Mouse (Mus musculus) retina, embryonic 14.5 days (tissue): ENCODE measurements around the gene AB124611.
"Not testable (repeated sequence)": the region's sequence is repeated elsewhere in the genome, so short reads cannot be mapped to it uniquely, and the experiment has no call there.

Source experiments
- DNase-seq: peaks from one replicate; pipeline ENCODE4 v3.0.0-alpha.2; 2015; ENCODE audit warnings: low spot score

Gene AB124611

DNA sequence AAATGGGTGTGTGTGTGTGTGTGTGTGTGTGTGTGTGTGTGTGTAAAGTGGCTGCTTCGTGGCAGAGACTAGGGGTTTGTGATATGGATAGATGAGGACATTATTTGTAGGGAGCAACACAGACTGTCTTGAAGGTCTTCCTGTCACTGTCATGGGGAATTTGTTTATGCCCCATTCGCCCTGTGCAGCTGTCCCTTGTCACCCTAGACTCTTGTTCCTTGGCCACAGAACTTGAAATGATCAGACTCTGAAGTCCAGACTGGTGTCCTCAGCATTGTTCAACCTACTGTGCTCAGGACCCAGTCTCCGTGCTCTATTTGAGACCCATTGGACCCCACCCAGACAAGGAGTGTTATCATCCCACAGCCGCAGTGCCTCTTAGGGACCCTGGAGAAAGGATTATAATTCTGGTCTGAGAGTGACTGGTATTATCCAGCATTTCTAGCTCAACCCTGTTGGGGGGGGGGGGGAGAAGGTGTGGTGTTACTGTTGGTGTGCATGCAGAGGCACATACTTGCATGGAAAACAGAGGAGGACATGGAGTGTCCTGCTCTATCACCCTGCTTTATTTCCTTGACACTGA, 39.1 kb downstream of the AB124611 start:
- DNase-seq: no peak

- DNase-seq: no peak
These were observed 40.6 kb downstream of the AB124611 start for GRCm38 (mm10) chr9:21566538-21566937.

DNA sequence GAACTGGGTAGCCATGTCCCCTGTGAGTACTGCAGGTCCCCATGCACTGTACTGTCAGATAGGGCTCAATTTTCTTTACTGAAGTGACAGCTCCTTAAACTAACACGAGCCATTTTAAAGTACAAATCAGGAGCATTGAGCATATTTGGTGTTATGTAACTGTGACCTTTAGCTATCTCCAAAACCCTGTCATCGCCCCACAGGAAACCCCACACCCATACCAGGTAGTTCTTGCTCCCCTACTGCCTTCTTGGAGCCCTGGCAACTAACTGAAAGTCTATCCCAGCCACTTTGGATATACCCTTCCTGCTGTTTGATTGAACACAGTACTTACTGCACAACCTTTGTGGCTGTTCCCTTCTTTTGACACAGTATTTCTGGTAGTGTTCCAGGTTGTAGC, 41.1 kb downstream of the AB124611 start:
- DNase-seq: no peak

DNA sequence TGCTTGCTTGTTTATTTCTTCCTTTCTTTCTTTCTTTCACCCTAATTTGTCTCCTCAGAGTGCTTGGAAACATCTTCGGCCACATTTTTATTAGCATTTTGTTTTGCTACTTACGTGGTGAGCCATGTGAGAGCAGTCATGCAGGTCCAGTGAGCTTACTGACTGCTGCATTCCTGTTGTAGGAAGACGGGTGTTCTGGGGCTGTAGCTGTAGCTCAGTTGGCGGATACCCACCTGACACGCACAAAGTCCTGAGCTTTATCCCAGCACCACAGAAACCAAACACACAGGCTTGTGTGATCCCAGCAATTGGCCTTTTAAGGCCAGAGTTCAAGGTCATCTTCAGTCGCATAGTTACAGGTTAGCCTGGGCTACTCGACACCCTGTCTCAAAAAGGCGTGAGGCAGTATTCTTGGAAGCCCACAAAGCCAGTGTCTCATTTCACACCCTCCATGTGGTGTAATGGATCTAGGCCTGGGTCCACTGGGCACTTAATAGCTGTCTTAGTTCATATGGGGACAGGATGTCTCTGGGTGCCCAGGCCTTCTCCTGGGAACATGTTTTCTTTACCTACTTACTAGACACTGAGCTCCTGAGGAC, 42.8 kb downstream of the AB124611 start:
- no peak for DNase-seq

DNA sequence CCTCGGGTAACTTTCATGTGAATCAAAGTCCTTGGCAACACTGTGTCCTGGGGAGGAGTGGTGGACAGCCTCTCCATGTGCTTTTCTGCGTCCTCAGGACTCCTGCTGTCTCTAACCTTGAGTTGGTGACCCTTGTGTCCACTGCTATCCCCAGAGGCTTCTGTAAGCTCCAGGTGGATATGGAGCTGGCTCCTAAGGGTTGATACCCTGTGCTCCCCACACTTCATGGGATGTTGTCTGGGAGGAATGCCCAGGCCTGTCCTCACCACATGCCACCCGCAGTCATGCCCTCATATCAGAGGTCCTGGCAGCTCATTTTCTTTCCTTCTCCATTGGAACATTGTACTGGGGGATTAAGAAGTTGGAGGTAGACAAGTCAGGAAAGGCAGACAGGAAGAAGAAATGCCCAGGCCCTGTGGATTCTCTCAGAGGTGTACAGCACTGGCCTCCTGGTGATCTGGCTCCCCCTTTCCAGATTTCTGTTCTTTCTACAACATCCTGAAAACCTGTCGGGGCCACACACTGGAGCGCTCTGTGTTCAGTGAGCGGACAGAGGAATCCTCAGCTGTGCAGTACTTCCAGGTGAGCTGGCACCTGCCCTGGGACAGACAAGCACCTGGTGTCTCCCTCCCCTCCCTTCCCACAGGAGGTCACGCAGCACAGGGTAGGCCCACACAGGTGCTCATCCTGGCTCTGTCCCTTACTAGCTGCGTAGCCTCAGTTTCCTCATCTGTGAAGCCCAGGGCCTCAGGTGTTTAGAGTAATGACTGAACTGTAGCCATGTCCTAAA, 48.2 kb downstream of the AB124611 start:
- DNase-seq: no peak

DNA sequence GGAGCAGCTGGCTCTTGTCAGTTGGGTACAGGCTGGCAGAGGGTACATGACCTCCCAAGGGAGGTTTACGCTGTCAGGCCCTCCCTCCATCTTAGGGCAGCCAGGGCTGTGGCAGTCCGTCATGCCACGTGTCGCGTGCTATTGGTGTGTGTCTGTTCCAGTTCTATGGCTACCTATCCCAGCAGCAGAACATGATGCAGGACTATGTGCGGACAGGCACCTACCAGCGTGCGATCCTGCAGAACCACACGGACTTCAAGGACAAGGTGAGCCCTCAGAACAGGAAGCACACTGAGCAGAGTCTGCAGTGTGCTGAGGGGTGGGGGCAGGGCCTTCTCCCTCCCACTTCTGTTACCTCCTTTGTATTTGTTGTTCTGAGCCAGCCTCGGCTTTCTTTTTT, 49.3 kb downstream of the AB124611 start:
- no peak for DNase-seq

GRCm38 (mm10) chr9:21576286-21576685, 50.3 kb downstream of the AB124611 start:
- peak; percentile 59 for DNase-seq

- DNase-seq: no peak
These were observed 52.2 kb downstream of the AB124611 start for GRCm38 (mm10) chr9:21578226-21578625.

DNA sequence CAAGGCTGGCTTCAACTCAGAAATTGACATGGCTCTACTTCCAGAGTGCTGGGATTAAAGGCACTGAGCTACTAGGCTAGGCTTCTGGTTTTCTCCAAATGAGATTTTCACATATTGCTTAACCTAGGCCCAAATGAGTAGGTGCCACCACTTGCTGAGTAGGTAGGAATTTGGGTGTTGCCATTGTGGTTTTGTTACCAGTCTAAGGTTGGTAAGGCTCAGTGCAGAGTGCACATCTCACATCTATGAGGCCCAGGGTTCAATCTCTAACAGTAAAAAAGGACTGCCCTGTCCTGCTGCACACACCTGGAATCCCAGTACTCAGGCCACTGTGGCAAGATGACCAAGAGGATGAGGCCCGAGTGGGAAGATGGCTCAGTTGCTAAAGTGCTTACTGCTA, 59.4 kb downstream of the AB124611 start:
- no peak for DNase-seq

GRCm38 (mm10) chr9:21587678-21588349, 61.8 kb downstream of the AB124611 start:
- DNase-seq: no peak

GRCm38 (mm10) chr9:21588350-21588749, 62.4 kb downstream of the AB124611 start:
- DNase-seq: no peak

DNA sequence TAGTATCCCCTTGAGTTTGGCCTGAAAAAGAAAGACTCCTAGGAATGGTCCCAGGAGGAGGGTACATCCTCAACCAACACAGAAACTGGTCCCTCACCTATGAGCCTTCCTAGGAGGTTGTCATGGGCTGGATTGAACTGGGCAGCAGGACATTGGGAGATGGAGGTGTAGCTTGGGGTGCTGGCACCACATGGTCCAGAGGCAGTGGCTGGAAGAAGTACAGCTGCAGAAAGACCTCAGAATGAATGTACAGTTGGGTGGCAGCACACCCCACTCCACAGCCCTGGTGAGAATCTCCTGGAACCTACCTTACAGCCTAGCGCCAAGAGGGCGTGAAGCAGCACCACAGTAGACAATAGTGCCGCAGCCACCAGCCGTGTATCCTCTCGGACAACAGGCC, 63.6 kb downstream of the AB124611 start:
- no peak for DNase-seq

DNA sequence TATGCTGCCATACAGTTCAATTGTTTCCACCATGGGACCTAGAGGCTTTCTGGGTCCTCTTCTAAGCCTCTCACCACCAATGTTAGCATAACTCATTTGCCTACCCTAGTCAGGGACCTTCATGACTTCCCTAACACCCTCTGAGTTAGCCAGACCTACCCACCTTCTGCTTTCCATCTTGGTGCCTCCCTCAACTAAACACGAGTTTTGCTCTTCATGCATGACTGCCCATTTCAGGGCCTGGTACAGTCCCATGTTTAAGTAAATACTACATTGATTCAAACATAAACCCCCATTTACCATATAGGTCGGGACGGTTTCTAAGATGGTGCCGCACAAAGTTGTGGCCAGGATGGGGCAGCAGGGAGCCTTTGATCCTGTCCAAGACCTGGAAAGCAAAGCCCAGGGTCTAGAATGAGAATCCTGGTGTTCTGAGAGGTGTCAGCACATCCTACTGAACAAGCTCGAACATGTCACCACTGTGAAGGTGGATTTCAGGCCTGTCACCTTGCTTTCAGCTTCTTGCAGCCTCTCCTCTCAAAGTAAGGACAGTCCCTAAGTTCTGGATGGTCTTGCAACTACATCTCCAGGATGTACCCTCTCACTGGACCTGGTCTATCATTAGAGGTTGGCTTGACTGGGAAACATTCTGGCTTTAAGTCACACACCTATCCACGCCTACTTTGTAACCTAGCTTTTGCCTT, 65.3 kb downstream of the AB124611 start:
- DNase-seq: no peak

GRCm38 (mm10) chr9:21591831-21592702, 66.1 kb downstream of the AB124611 start:
- no peak for DNase-seq

GRCm38 (mm10) chr9:21592703-21593121, 66.7 kb downstream of the AB124611 start, which contains the start of the genes Timm29 and Yipf2:
Timm29 (plus strand) TSS chr9:21592722.
Yipf2 (minus strand) TSS chr9:21592828.
- DNase-seq: peak; percentile 99

DNA sequence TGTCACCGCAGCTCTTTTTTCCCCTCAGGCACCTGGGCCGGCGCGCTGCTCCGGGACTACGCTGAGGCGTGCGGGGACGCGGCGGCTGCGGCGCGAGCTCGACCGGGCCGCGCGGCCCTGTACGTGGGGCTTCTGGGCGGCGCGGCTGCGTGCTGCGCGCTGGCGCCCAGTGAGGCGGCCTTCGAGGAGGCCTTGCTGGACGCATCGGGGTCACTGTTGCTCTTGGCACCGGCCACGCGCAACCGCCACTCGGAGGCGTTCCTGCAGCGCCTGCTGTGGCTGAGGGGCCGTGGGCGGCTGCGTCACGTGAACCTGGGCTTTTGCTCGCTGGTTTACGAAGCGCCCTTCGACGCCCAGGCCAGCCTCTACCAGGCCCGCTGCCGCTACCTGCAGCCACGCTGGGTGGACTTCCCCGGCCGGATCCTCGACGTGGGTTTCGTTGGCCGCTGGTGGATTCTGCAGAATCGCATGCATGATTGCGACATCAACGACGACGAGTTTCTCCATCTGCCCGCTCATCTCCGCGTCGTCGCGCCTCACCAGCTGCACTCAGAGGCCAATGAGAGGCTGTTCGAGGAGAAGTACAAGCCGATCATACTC, 67.2 kb downstream of the AB124611 start:
- DNase-seq: no peak

DNA sequence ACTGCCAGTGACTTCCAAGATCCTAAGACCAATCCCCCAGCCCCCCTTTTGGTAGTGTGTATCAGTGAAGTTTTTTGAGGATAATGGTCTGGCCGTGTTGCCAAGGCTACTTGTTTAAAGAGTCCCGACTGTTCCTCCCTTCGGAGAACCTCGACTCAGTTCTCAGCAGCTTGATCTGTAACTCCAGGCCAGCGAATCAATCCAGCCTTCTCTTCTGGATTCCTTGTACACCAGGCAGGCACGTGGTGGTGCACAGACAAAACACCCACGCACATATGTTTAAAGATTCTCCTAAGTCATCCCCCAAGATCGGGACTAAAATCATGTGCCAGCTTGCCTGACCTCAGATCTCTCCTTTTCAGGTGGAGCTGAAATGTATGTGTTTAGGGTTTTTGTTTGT, 68.4 kb downstream of the AB124611 start:
- not testable (repeated sequence) for DNase-seq

- DNase-seq: no peak
These were observed 68.9 kb downstream of the AB124611 start for GRCm38 (mm10) chr9:21594838-21595237.
